Mouse (Mus musculus) lung, adult 18-20 months (tissue): ENCODE measurements around the gene Ttc6.

ENCODE experiments used
- DNase-seq, 2 experiments: peaks; one replicate each; pipeline ENCODE4 v3.0.0; 2022; ENCODE audit warnings: mixed read lengths in 2 of 2

Ttc6 gene

DNA sequence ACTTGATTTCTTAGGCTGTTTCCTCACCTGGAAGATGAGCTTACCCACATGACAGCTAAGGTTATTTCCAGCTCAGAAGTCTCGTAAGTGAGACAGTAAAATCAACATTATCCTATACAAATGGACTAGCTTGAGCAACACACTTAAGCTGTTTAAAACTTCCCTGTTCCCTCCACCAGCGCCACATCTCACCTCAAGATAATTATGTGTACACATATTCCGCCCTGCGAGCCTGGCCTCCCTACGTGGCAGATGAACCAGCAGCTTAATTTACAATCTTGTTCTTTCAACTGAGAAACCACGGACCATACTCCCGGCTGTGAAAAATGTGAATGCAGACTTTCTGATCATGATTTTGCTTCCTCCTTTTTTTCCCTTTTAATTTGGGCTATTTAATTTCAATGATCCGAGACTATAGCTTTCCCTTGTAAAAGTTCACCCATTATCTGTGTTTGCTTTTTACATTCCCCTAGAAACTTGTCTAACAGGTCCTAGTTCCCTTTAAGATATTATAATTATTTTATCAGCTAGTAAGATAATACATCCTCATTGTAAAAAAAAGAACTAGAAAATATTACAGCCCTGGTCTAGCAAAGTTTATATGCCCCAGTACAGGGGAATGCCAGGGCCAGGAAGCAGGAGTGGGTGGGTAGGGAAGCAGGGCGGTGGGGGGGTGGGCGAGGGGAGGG lies 99.2 kb downstream of the Ttc6 start:
- DNase-seq: no peak

DNA sequence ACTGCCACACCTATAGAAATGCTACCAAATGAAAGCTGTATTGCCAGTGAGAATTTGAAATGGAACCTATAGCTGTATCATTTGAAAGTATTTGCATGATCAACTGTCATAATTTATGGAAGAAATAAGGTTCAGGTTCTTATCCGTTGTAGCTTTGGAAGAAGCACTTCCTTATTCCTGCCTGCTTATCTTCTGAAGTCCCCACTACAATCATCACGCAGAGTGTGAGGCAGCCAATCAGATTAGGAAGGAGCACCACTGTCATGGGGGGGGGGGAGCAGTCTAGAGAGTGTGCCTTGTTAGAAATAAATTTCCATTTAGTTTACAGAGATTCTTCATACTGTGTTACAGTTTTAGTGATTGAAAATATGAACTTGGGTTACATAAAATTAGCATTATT lies 108.5 kb downstream of the Ttc6 start:
- no peak for DNase-seq

DNA sequence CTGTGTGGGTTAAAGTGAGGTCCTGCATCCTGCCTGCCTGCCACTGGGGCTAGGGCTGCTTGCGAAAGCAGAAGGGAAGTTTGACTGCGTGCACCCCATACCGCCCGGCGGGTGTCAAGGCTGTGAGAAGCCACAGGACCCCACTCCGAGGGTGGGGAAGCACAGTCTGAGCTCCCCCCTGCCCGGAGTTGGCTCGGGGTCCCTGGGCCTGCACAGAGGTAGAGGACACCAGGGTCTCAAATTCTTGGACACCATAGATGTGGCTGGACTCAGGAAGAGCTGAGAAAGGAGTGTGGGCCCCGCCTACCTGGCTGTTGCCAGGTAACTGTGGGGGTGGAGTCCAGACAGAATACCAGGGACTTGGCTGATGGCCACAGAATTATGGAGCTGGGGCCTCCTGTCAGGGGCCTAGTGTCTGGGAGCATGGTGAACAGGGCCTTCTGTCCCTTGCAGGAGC lies 121.1 kb downstream of the Ttc6 start:
- DNase-seq: no peak

DNA sequence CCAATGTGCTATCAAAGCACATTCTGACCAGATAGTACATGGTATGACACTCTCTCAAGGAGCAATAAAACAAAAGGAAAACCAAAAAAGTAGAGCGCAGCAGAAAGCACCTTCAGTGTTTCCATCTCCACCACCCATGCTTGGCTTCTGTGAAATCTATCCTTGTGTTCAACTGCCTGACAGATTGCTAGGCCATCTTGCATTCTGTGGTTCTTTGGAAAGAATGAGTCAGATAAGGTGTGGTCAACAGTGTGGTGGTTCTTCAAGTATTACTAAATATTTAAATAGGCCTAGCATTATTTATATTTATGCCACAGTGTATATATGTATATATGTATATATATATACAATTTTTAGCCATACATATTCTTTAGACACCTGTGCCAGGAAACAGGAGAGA lies 146.1 kb downstream of the Ttc6 start:
- DNase-seq: no peak

DNA sequence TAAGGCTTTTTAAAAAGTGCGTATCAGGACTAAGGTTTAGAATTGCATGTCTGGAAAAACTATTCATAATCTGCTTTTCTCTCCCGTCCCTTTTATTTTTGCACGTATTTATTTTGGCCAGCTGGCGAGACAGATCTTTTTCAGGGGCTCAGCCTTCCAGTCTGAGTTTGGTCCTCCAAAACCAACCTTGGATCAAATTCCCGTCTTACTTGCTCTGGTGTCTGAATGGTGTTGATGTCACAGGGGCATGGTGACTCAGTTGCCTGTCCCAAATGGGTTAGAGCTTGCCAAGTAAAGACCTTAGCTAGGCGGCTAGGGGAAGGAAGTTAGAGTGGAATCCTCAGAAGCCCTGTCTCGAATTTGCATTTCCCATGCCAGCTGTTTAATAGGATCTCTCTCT lies 200.8 kb downstream of the Ttc6 start:
- DNase-seq: no peak

DNA sequence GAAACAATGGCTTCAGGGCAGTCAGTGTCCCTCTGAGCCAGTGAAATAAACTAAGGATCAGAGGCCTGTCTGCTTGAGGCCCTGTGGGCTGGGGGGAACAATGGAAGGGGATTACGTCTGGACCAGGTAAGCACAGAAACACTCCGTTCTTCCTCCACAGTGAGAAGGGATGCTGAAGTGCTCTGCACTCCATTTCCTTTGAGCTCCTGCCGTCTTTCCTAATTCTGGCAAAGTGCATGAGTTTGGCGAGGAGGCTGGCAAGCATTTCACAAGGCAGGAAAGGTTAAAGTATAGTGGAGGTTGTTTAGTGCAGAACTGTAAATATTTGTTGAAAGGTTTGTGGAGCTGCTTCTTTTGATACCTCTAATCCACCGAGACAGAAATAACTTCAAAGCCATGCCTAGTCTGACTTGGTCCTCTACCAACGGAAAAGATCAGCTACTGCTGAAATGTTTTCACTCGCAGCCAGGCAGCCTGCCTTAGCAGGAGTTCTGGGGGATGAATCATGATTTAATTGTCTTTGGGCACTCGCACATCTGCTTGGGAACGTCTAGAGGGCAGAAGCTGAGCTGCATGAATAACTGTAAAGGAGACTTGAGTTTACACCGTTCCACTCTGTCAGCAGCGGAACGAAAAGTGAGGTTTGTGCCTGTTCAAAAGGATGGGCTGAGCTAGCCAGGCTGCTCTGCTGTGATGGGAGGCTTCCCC lies 212.5 kb downstream of the Ttc6 start:
- DNase-seq: peak in 1 of 2 experiments; percentile 11

DNA sequence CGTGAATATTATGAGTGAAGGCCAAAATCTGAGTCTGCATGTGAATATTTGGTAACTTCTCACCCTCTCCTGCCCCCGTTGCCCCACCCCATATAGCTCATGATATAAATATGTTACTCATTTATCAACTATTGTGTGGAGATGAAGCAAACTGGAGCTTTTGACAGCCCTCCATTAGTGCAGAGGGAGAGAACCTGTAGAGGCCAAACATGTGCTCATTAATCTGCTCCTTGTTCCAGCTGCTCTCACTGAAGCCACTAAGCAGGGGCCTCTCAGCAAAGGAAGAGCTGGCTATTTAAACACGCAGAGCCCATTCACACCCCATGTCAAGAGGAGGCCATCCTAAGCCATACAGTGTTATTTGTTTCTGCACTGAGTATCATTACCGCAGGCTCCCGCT lies 218.0 kb downstream of the Ttc6 start:
- no peak for DNase-seq

DNA sequence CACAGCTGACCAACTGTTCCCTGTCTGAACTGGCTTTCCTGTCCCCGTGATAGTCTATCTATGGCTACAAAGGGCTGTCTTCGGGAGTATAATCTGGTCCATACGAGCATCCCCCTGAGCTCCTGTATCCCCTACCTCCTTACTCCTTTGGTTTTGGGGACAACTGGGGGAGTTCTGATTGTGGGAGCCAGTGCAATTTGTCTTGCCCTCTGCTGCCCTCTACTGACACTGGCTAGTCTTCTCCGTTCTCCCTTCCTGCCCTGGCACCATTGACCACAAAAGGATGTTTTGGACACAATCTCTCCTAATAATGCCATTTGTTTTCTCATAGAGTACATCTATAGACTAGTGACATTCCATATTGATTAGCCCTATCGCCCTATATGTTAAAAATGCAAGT lies 223.6 kb downstream of the Ttc6 start:
- peak in 1 of 2 experiments; percentile 22 for DNase-seq
